Mouse (Mus musculus) ovary, postnatal 36 days (tissue): ENCODE measurements at regions not wholly inside any gene's neighbourhood (a gene's known extent, or its start where the extent isn't known, plus 50 kb on each side); places are given as distances from the start of the nearest gene placed in this dataset.
A peak's percentile ranks its signal among the peaks of the same experiment; 100 is the strongest.

Experiments used
- DNase-seq: peaks from one replicate; pipeline ENCODE4 v3.0.0; 2022; ENCODE audit warnings: low spot score, mixed read lengths

GRCm38 (mm10) chr4:26273754-26274153 is 72.9 kb downstream of the Manea start:
- DNase-seq: no peak

- DNase-seq: no peak
Observed at GRCm38 (mm10) chr4:26259230-26260029, 87.3 kb downstream of the Manea start.

DNA sequence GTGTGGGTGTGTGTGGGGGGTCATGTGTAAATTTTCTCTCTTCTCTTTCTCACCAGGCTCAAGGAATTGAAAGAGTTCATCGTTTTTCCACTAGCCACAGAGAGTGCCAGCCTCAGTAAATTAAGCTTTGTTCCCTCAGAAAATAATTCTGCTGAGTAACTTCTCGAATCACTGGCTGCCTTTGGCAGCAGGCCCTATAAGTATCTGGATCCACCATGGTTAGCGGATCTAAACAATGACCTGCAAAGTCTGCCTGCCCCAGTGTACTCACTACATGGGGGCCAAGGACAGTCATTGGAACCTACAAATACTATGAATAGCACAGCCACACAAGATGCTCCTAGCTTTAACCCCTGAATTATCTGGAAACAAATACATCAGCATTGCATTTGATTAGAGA is 90.8 kb downstream of the Manea start:
- no peak for DNase-seq

DNA sequence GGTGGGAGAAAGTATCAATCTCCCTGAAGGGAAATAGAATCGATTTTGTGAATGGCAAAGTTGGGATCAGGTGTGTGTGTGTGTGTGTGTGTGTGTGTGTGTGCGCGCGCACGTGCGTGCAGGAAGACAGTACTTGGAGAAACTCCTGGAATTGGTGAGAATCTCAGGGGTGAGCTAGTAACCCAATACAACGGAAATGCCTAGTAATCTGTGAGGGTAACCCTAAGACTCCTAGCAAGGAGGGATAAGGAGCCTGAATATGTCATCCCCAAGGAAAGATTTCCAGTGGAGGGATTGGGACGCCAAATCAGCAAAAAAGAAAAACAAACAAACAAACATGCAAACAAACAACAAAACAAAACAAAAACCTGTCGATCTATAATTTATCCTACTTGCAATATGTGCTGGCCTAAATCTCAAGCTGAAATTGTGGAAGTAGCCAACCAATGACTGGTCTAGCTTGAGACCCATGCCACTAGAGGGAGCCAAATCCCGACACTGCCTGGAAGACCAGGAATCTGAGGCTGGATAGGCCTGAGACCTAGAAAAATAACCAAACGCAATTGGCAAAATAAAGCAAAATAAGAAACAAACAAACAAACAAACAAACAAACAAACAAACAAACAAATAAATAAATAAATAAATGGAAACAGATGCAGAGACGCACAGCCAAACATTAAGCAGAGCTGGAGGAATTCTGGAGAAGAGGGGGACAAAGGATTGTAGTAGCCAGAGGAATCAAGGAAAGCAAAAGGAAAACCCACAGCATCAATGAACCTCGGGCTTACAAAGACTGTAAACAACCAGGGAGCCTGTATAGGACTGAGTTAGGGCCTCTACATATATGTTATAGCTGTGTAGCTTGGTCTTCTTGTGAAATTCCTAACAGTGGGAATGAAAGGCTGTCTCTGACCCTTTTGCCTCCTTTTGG is 98.5 kb downstream of the Manea start:
- DNase-seq: peak; percentile 48

DNA sequence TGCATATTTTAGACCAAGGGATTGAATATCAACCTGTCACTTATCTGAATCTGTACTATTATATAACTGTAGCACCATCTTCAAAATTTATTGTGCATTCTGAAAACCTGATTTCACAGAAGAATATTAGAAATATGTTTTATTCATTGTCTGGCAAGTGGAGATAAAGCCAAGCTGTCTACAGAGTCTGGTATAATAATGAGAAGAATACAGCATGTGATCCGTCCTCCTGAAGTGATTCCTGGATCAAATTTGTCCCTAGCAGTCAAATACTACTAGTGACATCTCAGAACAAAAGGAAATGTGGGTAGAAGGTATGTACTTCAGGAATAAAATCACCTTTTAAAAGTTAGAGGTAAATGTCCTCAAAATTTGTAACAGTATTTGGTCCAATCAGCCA is 123.4 kb downstream of the Manea start:
- no peak for DNase-seq
